Mouse (Mus musculus): ENCODE results near the gene Abhd14b.

GRCm38 (mm10) chr9:106410086-106410650, 37.1 kb upstream of the Abhd14b start:
- TF ChIP-seq POLR2A (IDR thresholded peaks at IDR 0.05; ENCODE audit: borderline replicate concordance, low read depth, low read length) (no peak), CTCF (IDR thresholded peaks at IDR 0.05; ENCODE audit: low read depth, low read length) (no peak)

All from bone marrow macrophage, adult 2 months (primary cell).